Mouse (Mus musculus) bone marrow macrophage, adult 2 months (primary cell): Measurements from ENCODE around the gene Eaf1.

Experiments used
- CTCF ChIP-seq: IDR thresholded peaks from 2 replicates; pipeline ENCODE4 v1.5.1; 2012; ENCODE audit warnings: low read depth, mild to moderate bottlenecking, low read length, moderate library complexity
- POLR2A ChIP-seq: IDR thresholded peaks from 2 replicates; pipeline ENCODE4 v1.6.1; 2012; ENCODE audit warnings: mild to moderate bottlenecking, low read depth, low read length, borderline replicate concordance

- TF ChIP-seq POLR2A (no peak), CTCF (no peak)
Measured at GRCm38 (mm10) chr14:31506456-31506855, 12.3 kb downstream of the Eaf1 start.
